Mouse (Mus musculus): ENCODE results near the gene Rffl. TPM values are rescaled to one million over a fixed set of nuclear protein-coding genes. Genes with fewer than 3 reads are reported as not detected.

The Rffl gene
- polyA plus RNA-seq, 1 experiment = 4.5 TPM

- no peaks in the 10 kb centered on the region for H3K27me3 ChIP-seq (ENCODE audit: control insufficient read depth)
- no peaks in the 10 kb centered on the region for H3K9me3 ChIP-seq (ENCODE audit: control insufficient read depth, low read length)
- peaks cover 5% of the 10 kb centered on the region for H3K4me1 ChIP-seq (ENCODE audit: control insufficient read depth)
- TF ChIP-seq GATA1 (IDR thresholded peaks at IDR 0.05; ENCODE audit: low read length) (no peak), TAL1 (IDR thresholded peaks at IDR 0.05; ENCODE audit: low read length) (no peak)
- peaks cover 33% of the 10 kb centered on the region for H3K36me3 ChIP-seq (ENCODE audit: control insufficient read depth)
- no peak overlapping the region for H3K4me3 ChIP-seq (replicated peaks)
Measured at GRCm38 (mm10) chr11:82883180-82883579, 12.2 kb upstream of the Rffl start.

- H3K4me1 ChIP-seq (ENCODE audit: control insufficient read depth) = peaks cover 16% of the 10 kb centered on the region
- H3K4me3 ChIP-seq (replicated peaks) = no peak overlapping the region
- H3K9me3 ChIP-seq (ENCODE audit: control insufficient read depth, low read length) = peaks cover 4% of the 10 kb centered on the region
- H3K36me3 ChIP-seq (ENCODE audit: control insufficient read depth) = peaks cover 27% of the 10 kb centered on the region
- TF ChIP-seq GATA1 (IDR thresholded peaks at IDR 0.05; ENCODE audit: low read length) (no peak), TAL1 (IDR thresholded peaks at IDR 0.05; ENCODE audit: low read length) (no peak)
- H3K27me3 ChIP-seq (ENCODE audit: control insufficient read depth) = no peaks in the 10 kb centered on the region
Measured at GRCm38 (mm10) chr11:82877726-82878344, 6.8 kb upstream of the Rffl start.

- H3K4me1 ChIP-seq (ENCODE audit: control insufficient read depth) = peaks cover 22% of the 10 kb centered on the region
- no peak overlapping the region for H3K4me3 ChIP-seq (replicated peaks)
- peaks cover 4% of the 10 kb centered on the region for H3K9me3 ChIP-seq (ENCODE audit: control insufficient read depth, low read length)
- TF ChIP-seq GATA1 (IDR thresholded peaks at IDR 0.05; ENCODE audit: low read length) (no peak), TAL1 (IDR thresholded peaks at IDR 0.05; ENCODE audit: low read length) (no peak)
- H3K27me3 ChIP-seq (ENCODE audit: control insufficient read depth) = no peaks in the 10 kb centered on the region
- peaks cover 16% of the 10 kb centered on the region for H3K36me3 ChIP-seq (ENCODE audit: control insufficient read depth)
Measured at GRCm38 (mm10) chr11:82875631-82876030, 4.6 kb upstream of the Rffl start.

GRCm38 (mm10) chr11:82874924-82875323, 3.9 kb upstream of the Rffl start:
- TF ChIP-seq GATA1 (IDR thresholded peaks at IDR 0.05; ENCODE audit: low read length) (no peak), TAL1 (IDR thresholded peaks at IDR 0.05; ENCODE audit: low read length) (no peak)
- peak overlapping the region; percentile 26 for H3K4me3 ChIP-seq (replicated peaks)
- peaks cover 23% of the 10 kb centered on the region for H3K4me1 ChIP-seq (ENCODE audit: control insufficient read depth)
- H3K36me3 ChIP-seq (ENCODE audit: control insufficient read depth) = peaks cover 14% of the 10 kb centered on the region
- H3K27me3 ChIP-seq (ENCODE audit: control insufficient read depth) = no peaks in the 10 kb centered on the region
- H3K9me3 ChIP-seq (ENCODE audit: control insufficient read depth, low read length) = peaks cover 4% of the 10 kb centered on the region

GRCm38 (mm10) chr11:82870173-82871030, 608 bp downstream of the Rffl start:
- H3K36me3 ChIP-seq (ENCODE audit: control insufficient read depth) = peaks cover 30% of the 10 kb centered on the region
- TF ChIP-seq GATA1 (IDR thresholded peaks at IDR 0.05; ENCODE audit: low read length) (no peak), TAL1 (IDR thresholded peaks at IDR 0.05; ENCODE audit: low read length) (no peak)
- H3K4me1 ChIP-seq (ENCODE audit: control insufficient read depth) = peaks cover 63% of the 10 kb centered on the region
- no peaks in the 10 kb centered on the region for H3K27me3 ChIP-seq (ENCODE audit: control insufficient read depth)
- H3K4me3 ChIP-seq (replicated peaks) = peak overlapping the region; percentile 79
- H3K9me3 ChIP-seq (ENCODE audit: control insufficient read depth, low read length) = peaks cover 4% of the 10 kb centered on the region

- TF ChIP-seq GATA1 (IDR thresholded peaks at IDR 0.05; ENCODE audit: low read length) (no peak), TAL1 (IDR thresholded peaks at IDR 0.05; ENCODE audit: low read length) (no peak)
- peaks cover 37% of the 10 kb centered on the region for H3K36me3 ChIP-seq (ENCODE audit: control insufficient read depth)
- H3K4me1 ChIP-seq (ENCODE audit: control insufficient read depth) = peaks cover 62% of the 10 kb centered on the region
- peak overlapping the region; percentile 79 for H3K4me3 ChIP-seq (replicated peaks)
- peaks cover 4% of the 10 kb centered on the region for H3K9me3 ChIP-seq (ENCODE audit: control insufficient read depth, low read length)
- H3K27me3 ChIP-seq (ENCODE audit: control insufficient read depth) = no peaks in the 10 kb centered on the region
Measured at GRCm38 (mm10) chr11:82869506-82870172, 1.4 kb downstream of the Rffl start.

- no peaks in the 10 kb centered on the region for H3K9me3 ChIP-seq (ENCODE audit: control insufficient read depth, low read length)
- H3K4me1 ChIP-seq (ENCODE audit: control insufficient read depth) = peaks cover 73% of the 10 kb centered on the region
- H3K4me3 ChIP-seq (replicated peaks) = peak overlapping the region; percentile 79
- no peaks in the 10 kb centered on the region for H3K27me3 ChIP-seq (ENCODE audit: control insufficient read depth)
- peaks cover 48% of the 10 kb centered on the region for H3K36me3 ChIP-seq (ENCODE audit: control insufficient read depth)
- no peak for TF ChIP-seq TAL1 (IDR thresholded peaks at IDR 0.05; ENCODE audit: low read length)
- no peak for TF ChIP-seq GATA1 (IDR thresholded peaks at IDR 0.05; ENCODE audit: low read length)
Measured at GRCm38 (mm10) chr11:82867956-82868355, 3.1 kb downstream of the Rffl start.

GRCm38 (mm10) chr11:82866850-82867564, 4.0 kb downstream of the Rffl start:
- TF ChIP-seq GATA1 (IDR thresholded peaks at IDR 0.05; ENCODE audit: low read length) (no peak), TAL1 (IDR thresholded peaks at IDR 0.05; ENCODE audit: low read length) (no peak)
- no peaks in the 10 kb centered on the region for H3K9me3 ChIP-seq (ENCODE audit: control insufficient read depth, low read length)
- H3K36me3 ChIP-seq (ENCODE audit: control insufficient read depth) = peaks cover 55% of the 10 kb centered on the region
- no peaks in the 10 kb centered on the region for H3K27me3 ChIP-seq (ENCODE audit: control insufficient read depth)
- H3K4me3 ChIP-seq (replicated peaks) = peak overlapping the region; percentile 79
- H3K4me1 ChIP-seq (ENCODE audit: control insufficient read depth) = peaks cover 83% of the 10 kb centered on the region

Measured in erythroblast, embryonic 14.5 days (primary cell).